Mouse (Mus musculus) thymus, adult 2 months (tissue): Measurements from ENCODE around the gene Vwa3a.

ENCODE experiments used
- CTCF ChIP-seq: fragments of 200-500 bp; IDR thresholded peaks from 2 replicates; pipeline ENCODE4 v1.5.1; 2012; ENCODE audit warnings: mild to moderate bottlenecking, control low read depth, low read length, moderate library complexity, borderline replicate concordance; ENCODE audit not compliant: control insufficient read depth, poor library complexity, insufficient read depth; ENCODE audit errors: extremely low read depth
- POLR2A ChIP-seq: fragments of 200-500 bp; IDR thresholded peaks from 2 replicates; pipeline ENCODE4 v1.6.1; 2012; ENCODE audit warnings: mild to moderate bottlenecking, low read length, control low read depth, moderate library complexity; ENCODE audit not compliant: control insufficient read depth, poor library complexity, insufficient read depth; ENCODE audit errors: extremely low read depth

- TF ChIP-seq POLR2A = no peak
- TF ChIP-seq CTCF = no peak
Observed at GRCm38 (mm10) chr7:120767369-120767768, 28.3 kb downstream of the Vwa3a start.
